Mouse (Mus musculus) thymus, postnatal 0 days (tissue): ENCODE data around the gene Vamp4. TPM values are rescaled to one million over a fixed set of nuclear protein-coding genes. Genes with fewer than 3 reads are reported as not detected.

Experiments
- DNase-seq: peaks from one replicate; pipeline ENCODE4 v3.0.0-alpha.2; 2015; ENCODE audit warnings: low spot score
- polyA plus RNA-seq: library from polyadenylated mRNA; unstranded; fragments of >200 nt; fragmentation: Nextera tagmentation; extraction: Ambion mirVana; gene quantifications from 2 replicates; pipeline ENCODE4 v1.2.1, GENCODE M21; 2015

Gene Vamp4
- polyA plus RNA-seq, result 81.2 and 81.7 TPM in 2 replicates

DNA sequence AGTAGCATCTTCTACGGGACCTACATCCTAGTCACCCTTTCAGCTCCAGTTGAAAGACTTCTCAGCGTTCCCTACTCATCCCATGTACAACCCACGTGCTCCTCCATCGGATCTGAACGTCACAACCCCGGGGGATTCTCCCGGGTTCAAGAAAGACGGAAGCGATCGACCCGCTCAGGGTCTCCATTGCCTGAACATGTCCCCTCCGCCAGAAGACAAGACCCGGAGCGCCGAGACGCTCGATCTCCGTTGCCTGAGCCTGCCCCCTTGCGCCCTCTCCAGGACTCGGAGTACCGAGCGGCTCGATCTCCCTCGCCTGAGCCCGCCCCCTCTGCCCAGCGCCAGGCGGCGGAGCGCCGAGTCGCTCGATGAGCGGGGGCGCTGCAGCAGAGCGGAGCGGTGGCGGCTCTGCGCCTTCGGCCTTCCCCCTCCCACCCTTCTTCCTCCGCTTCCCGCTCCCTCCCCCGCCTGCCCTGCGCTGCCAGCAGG, at the start of gene Vamp4:
Gene Vamp4 (plus strand): TSS at position 256 of the 489 bp plus-strand sequence.
- DNase-seq, result peak; percentile 96

DNA sequence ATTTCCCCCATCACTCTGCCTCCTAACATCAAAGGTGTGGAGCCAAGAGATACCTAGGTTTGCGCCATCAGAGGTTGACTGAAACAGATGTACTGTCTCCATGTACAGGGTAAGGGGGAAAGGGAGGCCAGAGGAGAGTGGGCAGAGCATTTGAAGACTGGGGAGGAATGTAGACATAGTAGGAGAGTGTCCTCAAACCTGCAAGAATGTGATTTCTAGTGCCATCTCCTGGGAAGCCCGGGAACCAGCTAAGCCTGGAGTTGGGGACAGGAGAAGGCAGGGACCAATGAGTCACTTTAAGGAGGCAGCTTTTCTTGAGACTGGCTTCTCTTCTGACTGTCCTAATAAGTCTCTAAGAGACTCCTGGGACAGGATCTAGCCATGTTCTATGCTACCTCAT, 40.7 kb upstream of the Vamp4 start:
- DNase-seq, result no peak

DNA sequence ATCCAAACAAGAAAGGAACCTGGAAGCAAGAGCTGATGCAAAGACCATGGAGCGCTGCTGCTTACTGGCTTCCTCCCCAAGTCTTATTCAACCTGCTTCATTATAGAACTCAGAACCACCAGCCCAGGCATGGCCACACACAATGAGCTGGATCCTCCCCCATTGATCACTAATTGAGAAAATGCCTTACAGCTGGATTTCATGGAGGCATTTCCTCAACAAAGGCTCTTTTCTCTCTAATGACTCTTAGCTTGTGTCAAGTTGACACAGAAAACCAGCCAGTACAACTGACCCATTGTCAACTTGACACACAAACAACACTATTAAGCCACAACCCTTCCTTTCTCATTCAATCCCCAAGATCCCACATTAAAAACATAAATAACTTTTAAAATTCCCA, 39.6 kb upstream of the Vamp4 start:
- no peak for DNase-seq

DNA sequence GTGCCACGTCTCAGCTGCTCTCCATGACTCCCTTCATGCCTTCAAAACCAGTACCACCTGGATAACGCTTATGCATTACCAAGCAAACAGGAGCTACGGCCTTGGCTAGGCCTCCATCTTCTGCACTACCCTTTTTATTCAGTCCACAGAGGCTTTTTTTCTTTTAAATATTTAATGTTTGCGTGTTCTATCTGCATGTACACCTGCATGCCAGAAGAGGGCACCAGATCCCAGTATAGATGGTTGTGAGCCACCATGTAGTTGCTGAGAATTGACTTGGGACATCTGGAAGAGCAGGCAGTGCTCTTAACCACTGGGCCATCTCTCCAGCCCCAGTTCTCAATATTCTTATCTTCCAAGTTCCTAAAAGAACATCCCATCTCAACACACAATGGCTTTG, 38.7 kb upstream of the Vamp4 start:
- no peak for DNase-seq

DNA sequence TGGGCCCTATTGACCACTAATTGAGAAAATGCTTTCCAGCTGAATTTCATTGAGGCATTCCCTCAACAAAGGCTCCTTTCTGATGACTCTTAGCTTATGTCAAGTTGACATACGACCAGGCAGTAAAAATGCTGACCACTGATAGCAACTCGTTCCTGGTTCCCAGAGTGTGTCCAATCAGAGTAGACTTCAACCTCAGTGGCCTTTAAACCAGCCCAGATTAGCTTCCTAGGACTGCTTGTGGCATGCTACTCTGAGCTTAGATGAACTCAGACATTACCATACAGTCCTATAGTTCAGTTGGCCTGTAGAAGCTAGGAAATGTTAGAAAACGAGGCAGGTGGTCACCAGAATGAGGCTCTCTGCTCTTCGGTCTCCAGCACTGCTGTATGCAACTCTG, 38.0 kb upstream of the Vamp4 start:
- DNase-seq, result no peak

DNA sequence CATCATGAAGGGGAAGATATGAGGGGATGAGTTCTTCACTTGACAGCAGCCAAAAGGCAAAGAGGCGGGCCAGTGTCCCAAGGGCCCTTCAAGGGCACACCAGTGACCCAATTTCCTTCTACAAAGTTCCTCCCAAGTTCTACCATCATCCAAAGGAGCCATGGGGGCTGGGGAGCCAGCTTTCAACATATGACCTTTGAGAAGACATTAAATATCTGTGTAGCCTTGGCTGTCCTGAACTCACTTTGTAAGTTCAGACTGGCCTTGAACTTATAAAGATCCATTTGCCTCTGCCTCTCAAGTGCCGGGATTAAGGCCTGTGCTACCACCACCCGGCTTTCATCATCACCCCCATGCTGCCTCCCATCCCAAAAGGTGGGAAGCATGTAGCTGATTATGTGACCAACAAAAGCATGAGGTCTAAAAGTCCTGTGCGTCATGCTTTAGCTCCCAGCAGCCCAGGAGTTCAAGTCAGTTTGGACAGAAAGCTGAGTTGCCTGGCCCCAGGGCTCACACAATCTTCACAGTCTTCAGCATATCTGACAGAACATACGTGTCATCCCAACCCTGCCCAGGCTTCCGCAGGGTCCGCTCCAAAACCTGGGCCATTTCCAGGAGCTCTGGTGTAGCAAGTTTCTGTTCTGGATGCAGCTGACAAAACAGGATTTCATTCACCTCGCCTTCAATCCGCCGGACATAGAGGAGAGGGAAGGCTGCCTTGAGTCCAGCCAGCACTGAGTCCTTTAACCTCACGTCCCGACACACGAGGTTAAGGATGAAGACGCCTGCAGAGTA, 36.4 kb upstream of the Vamp4 start:
- no peak for DNase-seq

DNA sequence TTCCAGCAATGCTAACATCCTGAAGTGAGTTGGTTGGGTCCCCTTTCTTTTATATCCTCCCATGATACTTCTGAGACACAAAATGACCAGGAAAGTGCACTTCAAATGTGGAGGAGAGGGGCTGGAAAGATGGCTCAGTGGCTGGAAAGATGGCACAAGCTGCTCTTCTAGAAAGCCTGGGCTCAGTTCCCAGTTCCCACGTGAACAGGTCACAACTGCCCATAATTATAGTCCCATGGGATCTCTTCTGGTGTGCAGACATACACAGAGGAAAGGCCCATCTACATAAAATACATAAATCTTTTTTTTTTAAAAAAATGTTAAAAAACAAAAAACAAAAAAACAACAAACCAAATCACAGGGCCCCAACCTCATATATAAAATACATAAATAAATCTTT, 27.1 kb upstream of the Vamp4 start:
- DNase-seq, result no peak

DNA sequence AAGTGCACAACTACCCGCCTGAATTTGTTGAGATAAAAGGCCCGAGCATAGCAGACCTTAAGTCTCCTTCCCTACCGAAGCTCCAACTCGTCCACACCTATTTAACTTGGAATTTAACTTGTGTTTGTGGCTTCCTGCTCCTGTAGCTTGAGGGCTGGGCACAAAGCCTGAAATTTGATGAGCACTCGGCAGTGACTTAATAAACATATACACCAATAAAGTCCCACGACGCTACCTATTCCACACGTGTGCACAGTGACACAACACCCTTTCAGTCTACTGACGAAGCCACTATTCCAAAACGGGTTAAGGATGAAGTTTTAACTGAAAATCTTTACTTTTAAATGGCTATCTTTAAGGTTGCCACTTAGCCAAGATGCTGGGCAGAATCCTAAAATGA, 22.7 kb upstream of the Vamp4 start:
- DNase-seq, result no peak

DNA sequence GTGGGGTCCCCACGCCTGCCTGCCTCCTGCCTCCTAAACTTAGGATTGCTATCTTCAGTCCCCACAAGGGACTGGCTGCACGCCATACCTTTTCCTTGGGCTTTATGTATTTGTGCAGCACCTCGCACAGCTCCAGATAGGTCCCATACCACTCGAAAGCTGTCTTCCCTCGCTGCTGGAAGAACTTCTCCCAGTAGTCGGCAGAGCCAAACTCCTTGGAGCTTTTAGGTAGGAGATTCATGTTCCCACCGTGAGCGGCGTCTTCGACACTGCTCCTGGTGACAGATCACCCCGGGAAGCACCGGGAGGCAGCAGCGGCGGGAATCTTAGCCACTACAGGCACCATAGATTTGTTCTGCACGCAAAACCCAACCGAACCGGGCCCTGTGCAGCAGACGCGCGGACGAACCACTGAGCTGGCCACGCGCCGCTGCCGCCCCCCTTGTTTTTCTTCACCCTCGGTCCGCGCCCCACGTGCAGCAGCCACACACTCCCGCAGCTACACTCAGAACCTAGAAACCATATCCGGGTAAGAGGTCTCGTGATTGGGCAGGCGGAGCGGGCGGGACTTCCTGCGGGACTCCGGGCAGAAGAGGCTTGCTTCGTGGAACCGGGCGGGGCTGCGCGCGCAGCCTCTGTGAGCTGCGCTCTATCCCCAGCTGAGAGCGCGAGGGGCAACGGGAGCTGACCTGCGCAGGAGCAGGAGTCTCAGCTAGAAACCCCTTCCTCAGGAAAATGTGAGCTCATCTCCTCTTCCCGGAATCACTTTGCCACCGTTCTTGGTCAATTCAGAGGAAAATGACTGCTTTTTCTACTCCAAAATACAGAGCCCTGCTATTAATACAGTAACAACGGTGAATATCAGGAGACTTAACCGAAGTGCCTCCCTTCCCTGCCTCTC, 22.0 kb upstream of the Vamp4 start, which contains the start of gene Mettl13:
Gene Mettl13 (minus strand): TSS at position 536 of the 901 bp plus-strand sequence.
- DNase-seq, result peak; percentile 96

DNA sequence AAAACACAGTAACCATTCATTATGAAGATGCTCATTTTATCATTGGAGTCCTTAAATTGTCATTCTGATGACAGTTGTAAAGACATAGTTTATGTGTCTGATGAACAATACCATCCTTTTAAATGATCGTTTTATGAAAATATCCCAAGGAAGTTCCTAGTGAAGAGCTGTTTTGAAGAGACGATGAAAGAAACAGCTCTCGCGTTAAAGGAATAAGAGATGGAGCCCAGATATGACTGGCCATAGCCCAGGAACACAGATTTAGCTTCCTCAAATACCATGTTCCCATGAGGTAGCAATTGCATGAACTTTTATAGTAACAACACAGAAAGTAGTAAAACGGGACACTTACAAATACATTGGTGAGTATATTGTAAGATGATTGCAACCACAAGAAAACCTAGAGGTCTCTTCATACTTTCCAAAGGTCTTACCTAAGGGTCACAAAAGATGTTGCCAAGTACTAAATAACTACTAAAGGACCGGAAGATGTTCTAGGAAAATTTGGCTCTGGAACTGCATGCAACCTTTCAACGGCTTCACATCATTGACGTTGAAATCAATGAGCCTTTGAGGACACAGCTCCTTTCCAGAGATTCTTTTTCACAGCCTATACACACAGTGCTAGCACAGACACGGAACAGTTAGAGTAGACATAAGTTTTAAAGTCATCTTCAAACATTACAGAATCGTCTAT, 21.2 kb upstream of the Vamp4 start:
- DNase-seq, result no peak

DNA sequence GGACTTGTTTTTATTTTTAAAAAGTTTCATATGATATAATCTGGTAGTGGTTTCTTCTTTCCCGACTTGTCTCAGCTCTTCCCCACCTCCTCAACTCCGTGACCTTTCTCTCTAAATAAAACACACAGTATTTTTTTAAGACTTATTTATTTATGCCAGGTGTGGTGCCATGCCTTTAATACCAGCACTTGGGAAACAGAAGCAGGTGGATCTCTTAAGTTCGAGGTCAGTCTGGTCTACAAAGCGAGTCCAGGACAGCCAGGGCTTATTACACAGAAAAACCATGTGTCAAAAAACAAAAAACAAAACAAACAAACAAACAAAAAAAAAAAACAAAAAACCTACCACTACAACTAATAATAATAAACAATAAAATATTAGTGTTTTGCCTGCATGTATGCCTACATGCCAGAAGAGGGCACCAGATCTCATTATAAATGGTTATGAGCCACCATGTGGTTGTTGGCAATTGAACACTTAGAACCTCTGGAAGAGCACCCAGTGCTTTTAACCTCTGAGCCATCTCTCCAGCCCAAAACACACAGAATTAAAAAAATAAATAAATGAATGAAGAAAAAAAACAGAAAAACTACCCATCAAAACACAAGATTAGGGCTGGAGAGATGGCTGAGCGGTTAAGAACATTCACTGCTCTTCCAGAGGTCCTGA, 20.6 kb upstream of the Vamp4 start:
- peak; percentile 43 for DNase-seq

DNA sequence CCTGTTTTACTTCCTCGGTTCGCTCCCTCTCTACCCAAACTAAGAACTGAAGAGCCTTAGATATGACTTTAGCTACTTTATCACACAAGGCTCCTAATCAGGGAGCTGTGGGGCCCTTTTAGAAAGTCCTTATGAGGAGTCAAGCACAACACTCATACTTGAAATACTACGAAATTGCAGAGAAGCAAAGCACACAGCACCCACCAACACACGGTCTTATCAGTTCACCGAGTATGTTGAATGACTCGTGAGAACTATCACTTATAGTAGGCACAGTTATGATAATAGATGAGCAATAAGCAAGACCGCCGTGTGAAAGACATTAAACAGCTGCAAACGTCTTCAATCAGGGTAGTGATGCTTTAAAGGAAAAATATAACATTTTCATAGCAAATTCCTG, 17.4 kb upstream of the Vamp4 start:
- no peak for DNase-seq

DNA sequence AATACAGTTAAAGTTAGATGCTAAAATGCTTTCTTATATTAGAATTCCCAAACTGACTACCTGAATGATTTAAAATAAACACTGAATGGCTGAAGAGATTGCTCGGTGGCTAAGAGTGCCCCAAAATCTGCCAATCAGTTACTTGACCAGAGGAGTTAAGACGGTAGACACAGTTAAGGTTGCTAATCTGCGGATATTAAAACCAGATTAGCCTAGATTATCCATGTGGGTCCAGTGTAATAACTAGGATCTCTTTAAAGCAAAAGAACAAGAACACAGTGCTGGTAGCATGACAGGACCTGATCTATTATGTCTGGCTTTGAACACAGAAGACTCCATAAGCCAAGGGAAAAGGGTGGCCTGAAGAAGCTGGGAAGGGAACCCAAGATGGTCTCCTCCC, 16.1 kb upstream of the Vamp4 start:
- no peak for DNase-seq

DNA sequence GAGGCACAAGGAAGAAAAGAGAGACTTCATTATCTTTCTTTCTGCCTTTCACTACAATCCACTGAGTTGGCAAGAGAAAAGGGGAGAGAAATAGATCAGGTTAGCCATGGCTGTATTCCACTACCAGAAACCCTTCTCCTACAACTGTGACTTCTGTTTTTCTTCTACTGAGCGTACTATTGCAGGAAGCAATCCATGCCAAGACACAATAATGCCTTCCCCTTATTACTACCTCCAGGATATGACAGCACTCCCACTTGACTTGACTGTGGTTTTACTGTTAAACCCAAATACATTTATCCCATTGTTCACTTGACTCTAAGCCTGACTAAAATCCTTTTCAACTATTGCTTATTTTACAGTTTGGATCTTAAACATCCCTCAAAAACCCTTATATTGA, 7.1 kb upstream of the Vamp4 start:
- DNase-seq, result no peak

DNA sequence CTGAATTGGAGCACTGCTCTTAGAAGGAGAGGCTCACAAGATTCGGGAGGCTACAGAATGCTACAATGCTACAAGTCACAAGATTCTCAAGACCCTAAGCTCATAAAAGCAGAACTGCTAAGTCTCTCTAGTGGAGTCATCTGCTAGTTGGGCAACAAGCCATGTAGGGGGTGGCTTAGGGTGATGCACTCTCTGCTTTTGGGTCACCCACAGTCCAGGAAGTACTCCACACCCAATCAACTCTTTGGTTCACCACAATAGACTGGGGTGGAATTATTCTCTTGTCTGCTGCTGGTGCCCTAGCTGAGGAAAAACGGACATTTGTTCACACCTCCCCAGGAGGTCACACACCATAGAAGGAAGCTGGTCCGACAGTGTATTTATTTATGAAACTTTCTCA, 5.3 kb upstream of the Vamp4 start:
- DNase-seq, result no peak

DNA sequence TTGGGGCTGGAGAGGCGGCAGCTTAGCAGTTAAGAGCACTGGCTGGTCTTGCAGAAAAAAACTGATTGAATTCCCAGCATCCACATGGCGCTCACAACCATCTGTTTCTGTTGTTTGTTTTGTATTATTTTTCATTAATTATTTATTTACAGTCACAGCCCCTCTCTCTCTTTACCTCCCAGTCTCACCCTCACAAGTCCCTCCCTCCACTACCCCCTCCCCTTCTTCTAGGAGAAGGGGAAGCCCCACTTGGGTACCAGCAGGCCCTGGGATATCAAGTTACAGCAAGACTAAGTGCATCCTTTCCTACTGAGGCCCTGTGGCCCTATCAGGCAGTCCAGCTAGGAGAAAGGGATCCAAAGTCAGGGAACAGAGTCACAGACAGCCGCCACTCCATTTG, 3.0 kb upstream of the Vamp4 start:
- DNase-seq, result no peak

DNA sequence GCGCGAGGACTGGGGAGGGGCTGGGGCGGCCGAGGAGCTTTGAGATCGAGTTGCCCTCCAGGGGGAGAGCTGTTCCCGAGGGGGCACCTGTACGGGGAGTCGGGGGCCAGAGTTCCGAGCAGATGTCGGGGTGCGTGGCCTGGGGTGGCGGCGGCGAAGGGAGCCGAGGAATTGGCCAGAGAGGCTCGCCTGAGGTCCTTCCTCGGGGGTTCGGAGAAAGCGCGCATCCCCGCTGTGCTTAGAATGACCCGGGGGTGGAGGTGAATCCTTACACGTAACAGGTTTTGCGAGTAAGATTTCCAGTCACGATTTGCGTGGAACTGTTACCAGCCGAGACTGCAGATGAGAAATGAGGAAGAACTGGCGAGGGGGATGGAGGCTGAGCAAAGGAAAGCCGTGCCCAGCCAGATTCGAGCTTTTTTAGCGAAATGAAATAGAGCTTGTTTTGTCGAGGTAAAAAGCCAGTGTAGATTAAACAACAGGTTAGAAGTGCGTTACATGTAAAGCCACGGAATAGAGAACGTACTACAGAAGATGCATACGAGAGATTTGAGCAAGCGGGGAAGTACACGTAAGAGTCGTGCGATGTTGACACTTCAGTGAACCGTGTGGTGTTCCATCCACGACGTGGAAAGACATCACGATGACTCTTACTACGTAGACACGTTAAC, 751 bp downstream of the Vamp4 start:
- DNase-seq, result peak; percentile 54

DNA sequence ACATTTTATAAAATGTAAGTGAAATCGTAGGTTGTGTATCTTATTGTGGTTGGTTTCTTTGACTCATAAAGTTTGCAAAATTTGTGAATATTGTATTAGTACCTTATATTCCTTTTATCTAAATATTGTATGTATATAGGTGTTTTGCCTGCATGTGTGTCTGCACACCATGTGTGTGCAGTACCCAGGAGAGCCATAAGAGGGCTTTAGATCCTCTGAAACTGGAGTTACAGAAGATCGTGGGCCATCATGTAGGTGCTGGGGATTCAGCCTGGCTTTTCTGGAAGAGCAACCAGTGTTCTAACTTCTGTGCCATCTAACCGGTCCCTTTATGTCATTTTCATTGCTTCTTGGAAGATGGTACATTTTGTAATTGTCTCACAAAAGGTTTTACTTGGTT, 4.8 kb downstream of the Vamp4 start:
- DNase-seq, result no peak

DNA sequence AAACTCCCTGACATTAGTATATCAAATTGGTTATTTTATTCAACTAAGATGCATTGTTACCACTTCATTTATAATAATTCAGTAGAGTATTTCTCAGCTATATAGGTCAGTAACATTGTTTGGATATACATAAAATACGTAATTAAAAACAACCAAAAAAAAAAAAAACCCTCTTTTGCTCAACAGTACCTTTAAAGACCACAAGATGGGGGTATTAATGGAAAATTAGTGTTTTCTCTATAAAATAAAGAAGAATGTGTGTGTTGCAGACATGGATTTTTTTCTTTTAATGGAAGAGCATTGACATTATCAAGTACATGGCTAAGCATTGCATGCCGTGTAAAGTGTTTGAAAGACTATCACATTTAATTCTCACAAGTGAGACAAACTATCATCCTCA, 12.6 kb downstream of the Vamp4 start:
- no peak for DNase-seq

DNA sequence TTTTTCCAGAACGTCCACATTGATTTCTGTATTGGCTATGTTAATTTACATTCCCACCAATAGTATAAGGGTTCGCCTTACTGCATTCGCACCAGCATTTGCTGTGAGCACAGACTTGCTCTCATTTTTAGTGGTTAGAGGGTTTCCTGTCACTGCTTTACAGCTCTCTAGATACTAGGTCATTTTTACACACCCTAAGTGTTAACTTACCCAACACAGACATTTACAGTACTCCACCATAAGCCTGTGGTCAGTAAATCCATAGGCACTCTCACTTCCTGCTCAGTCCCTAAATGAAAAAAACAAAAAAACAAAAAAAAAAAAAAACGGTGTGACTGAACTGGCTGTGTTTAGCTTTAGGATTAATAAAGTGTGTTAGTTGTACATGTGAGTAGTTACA, 16.0 kb downstream of the Vamp4 start:
- DNase-seq, result no peak

DNA sequence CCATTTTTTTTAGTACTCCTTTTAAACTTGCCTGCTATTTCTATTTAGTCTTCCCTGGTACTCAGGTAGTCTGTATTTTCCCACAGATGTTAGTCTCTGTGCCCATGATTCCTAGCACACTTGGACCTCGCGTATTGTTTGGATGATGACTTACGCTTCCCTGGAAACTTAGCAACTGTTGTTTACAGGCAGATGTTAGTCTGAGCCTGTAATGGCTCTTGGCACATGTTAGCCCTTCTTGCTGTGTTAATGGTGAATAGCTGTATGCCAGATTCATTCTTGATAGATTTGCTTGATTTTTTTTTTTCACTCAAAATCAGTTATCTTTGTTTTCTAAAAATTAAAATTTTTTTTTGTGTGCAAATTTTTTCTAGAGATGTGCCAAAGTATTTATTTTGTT, 18.3 kb downstream of the Vamp4 start:
- DNase-seq, result no peak
